8 mouse cellular contexts compared by ENCODE assay signal in genomic region chr4:114999773-115000428, GRCm38 (mm10). TPM values are rescaled to one million over a fixed set of nuclear protein-coding genes. Genes with fewer than 3 reads are reported as not detected.
A peak's percentile ranks its signal among the peaks of the same experiment; 100 is the strongest.
DNase-seq lines count a peak whose midpoint lies in the region; ATAC-seq and TF ChIP-seq lines count a peak whose summit lies in the region.

Gene Stil (plus strand): TSS chr4:115000159.

- H3K4me1 ChIP-seq in ES-E14 (ENCODE audit: control insufficient read depth in 2 of 2, insufficient read depth in 2 of 2, low read length in 2 of 2, poor library complexity in 1 of 2), result 0 out of 4 replicates have a peak, but pooled peaks cover 0 to 3% of the 10 kb centered on the region in 2 experiments
- H3K4me1 ChIP-seq in forebrain, embryonic 15.5 days, result peaks cover 18% of the 10 kb centered on the region
- H3K4me1 ChIP-seq in lung, adult 2 months (ENCODE audit: control insufficient read depth, insufficient read depth, low read length), result peaks cover 2% of the 10 kb centered on the region; the same call in 1 of the 2 replicates

- H3K9me3 ChIP-seq in ES-E14 (ENCODE audit: control insufficient read depth, insufficient read depth, low read depth, low read length), result no peaks in the 10 kb centered on the region
- H3K9me3 ChIP-seq in forebrain, embryonic 15.5 days, result no peaks in the 10 kb centered on the region

- H3K36me3 ChIP-seq in ES-E14 (ENCODE audit: control insufficient read depth, insufficient read depth, low read length, poor library complexity, severe bottlenecking), result no peaks in the 10 kb centered on the region
- no peaks in the 10 kb centered on the region; the same call in 1 of the 2 replicates for H3K36me3 ChIP-seq in forebrain, embryonic 15.5 days

- TF ChIP-seq CTCF in lung, adult 2 months (IDR thresholded peaks at IDR 0.05; ENCODE audit: insufficient read depth, low read length), result no peak

- H3K4me3 ChIP-seq in ES-E14 (ENCODE audit: insufficient read depth in 1 of 2, low read depth in 1 of 2, low read length in 2 of 2, poor library complexity in 1 of 2, severe bottlenecking in 1 of 2), result peak within 1 kb of the TSS; percentile 88 to 90
- peak within 1 kb of the TSS; percentile 57 for H3K4me3 ChIP-seq in forebrain, embryonic 15.5 days
- peak within 1 kb of the TSS; percentile 92 for H3K4me3 ChIP-seq in lung, adult 2 months (replicated peaks; ENCODE audit: extremely low read depth, low read depth, low read length)

- intact Hi-C loops in heart, postnatal 25 days (cut with DNase I), result loop anchor here (5.0 kb wide), 1 partner anchor 87 kb away; the partner anchor contains the start of gene Pdzk1ip1

- in situ Hi-C loops in ES-E14 (cut with MboI; ENCODE audit: low sequenced_read_pairs in 2 of 2, unreplicated experiment in 2 of 2), result no loop called here

- no peaks in the 10 kb centered on the region for H3K27me3 ChIP-seq in forebrain, embryonic 15.5 days

- H3K4me2 ChIP-seq in forebrain, embryonic 15.5 days (replicated peaks), result peak within 1 kb of the TSS; percentile 68

- H3K9ac ChIP-seq in ES-E14 (ENCODE audit: insufficient read depth, low read depth, low read length, poor library complexity, severe bottlenecking), result peak within 1 kb of the TSS; percentile 91
- H3K9ac ChIP-seq in forebrain, embryonic 15.5 days (replicated peaks), result peak within 1 kb of the TSS; percentile 59

- peak within 1 kb of the TSS; percentile 92 for H3K27ac ChIP-seq in ES-E14 (ENCODE audit: insufficient read depth, low read depth, low read length, poor library complexity, severe bottlenecking)
- peak within 1 kb of the TSS; percentile 96 for H3K27ac ChIP-seq in forebrain, embryonic 15.5 days (replicated peaks)

- WGBS in forebrain, embryonic 15.5 days, result under 1% methylated on average over 51 of the region's 52 CpGs
- under 1% methylated on average over 52 of the region's 52 CpGs for WGBS in lung, adult 2 months

- ATAC-seq in forebrain, embryonic 15.5 days (replicated peaks), result peak; percentile 100
- peak; percentile 100 for ATAC-seq in neutrophil, adult 5-6 weeks (ENCODE audit: extremely low read depth, insufficient number of reproducible peaks, low FRiP score, poor library complexity, severe bottlenecking)

- peak; percentile 77; the same call in 1 of the 2 replicates for TF ChIP-seq POLR2A in lung, adult 2 months (IDR thresholded peaks at IDR 0.05; ENCODE audit: borderline replicate concordance, extremely low read depth, low read depth, low read length)

- DNase-seq in ES-E14 (ENCODE audit: low read depth, low spot score), result peak; percentile 96
- peak; percentile 96 for DNase-seq in cerebellum, adult 11-12 months
- DNase-seq in heart, postnatal 25 days (ENCODE audit: low spot score), result peak; percentile 93
- DNase-seq in layer of hippocampus, adult 18-20 months (ENCODE audit: low spot score in 2 of 2), result peak; percentile 95 to 97
- DNase-seq in lung, adult 2 months, result peak; percentile 94
- DNase-seq in thymus, adult 18-20 months, result peak; percentile 93 to 94

TF ChIP-seq in ES-E14, 5 proteins besides CTCF, POLR2A, EP300 and RAD21:
- TF ChIP-seq ZNF384 (IDR thresholded peaks at IDR 0.05; ENCODE audit: low read depth, low read length), result no peak
- TF ChIP-seq CHD2 (IDR thresholded peaks at IDR 0.05; ENCODE audit: low read depth, low read length), result peak; percentile 63; the same call in 1 of the 2 replicates
TF ChIP-seq in ES-E14: peak in this region for 1.

RNA-seq across cellular contexts. Expression of gene Stil, which starts in this region (rescaled TPM):
- total RNA-seq in ES-E14 (2012; rRNA removed), result 7.3 and 7.4 TPM in 2 replicates
- 5.7 and 6.5 TPM in 2 replicates for polyA plus RNA-seq in forebrain, embryonic 15.5 days (2015; fragmentation: Nextera tagmentation; extraction: Ambion mirVana)
- under 1 TPM; 0.16 to 0.22 TPM for total RNA-seq in heart, postnatal 25 days (2021)
- under 1 TPM; 0.15 to 0.20 TPM for total RNA-seq in layer of hippocampus, adult 18-20 months (2021)
- polyA plus RNA-seq in lung, adult 2 months (2012; rRNA removed), result 0.26 and 0.28 TPM in 2 replicates
- 0.74 TPM in 1 of 2 replicates, not detected in the other for total RNA-seq in neutrophil, adult 5-6 weeks (2017)

Comparison
In these comparisons a context has a peak if more than half of its experiments do, and no peak if none do; other contexts are left out.
1. Peak in every context shown above with its lines: DNase-seq, ATAC-seq, H3K4me3 ChIP-seq and H3K27ac ChIP-seq.
2. Peak in DNase-seq in heart, postnatal 25 days; RNA of the gene not detected or under 1 TPM.
3. Peak in DNase-seq in layer of hippocampus, adult 18-20 months; RNA of the gene not detected or under 1 TPM.
4. Peak in DNase-seq and H3K4me3 ChIP-seq in lung, adult 2 months; RNA of the gene not detected or under 1 TPM.
5. Peak in ATAC-seq in neutrophil, adult 5-6 weeks; RNA of the gene not detected or under 1 TPM.